Mouse (Mus musculus) common myeloid progenitor, adult 5-6 weeks (primary cell): ENCODE results near the gene Cby3. TPM values are rescaled to one million over a fixed set of nuclear protein-coding genes. Genes with fewer than 3 reads are reported as not detected.
"Not testable (repeated sequence)": the region's sequence is repeated elsewhere in the genome, so short reads cannot be mapped to it uniquely, and the experiment has no call there.

Experiments
- ATAC-seq: replicated peaks from 2 replicates; pipeline ENCODE4 v1.8.0; 2016; ENCODE audit warnings: low read depth, mild to moderate bottlenecking, moderate TSS enrichment, inconsistent platforms; ENCODE audit not compliant: poor library complexity, severe bottlenecking
- total RNA-seq: library from RNA; stranded (forward); fragments of 200-1000, 187-1606 nt; gene quantifications from 2 replicates; pipeline ENCODE4 v1.2.3, GENCODE M21; 2017

Cby3 gene
- total RNA-seq, 1 experiment from 2014 or later: not detected

DNA sequence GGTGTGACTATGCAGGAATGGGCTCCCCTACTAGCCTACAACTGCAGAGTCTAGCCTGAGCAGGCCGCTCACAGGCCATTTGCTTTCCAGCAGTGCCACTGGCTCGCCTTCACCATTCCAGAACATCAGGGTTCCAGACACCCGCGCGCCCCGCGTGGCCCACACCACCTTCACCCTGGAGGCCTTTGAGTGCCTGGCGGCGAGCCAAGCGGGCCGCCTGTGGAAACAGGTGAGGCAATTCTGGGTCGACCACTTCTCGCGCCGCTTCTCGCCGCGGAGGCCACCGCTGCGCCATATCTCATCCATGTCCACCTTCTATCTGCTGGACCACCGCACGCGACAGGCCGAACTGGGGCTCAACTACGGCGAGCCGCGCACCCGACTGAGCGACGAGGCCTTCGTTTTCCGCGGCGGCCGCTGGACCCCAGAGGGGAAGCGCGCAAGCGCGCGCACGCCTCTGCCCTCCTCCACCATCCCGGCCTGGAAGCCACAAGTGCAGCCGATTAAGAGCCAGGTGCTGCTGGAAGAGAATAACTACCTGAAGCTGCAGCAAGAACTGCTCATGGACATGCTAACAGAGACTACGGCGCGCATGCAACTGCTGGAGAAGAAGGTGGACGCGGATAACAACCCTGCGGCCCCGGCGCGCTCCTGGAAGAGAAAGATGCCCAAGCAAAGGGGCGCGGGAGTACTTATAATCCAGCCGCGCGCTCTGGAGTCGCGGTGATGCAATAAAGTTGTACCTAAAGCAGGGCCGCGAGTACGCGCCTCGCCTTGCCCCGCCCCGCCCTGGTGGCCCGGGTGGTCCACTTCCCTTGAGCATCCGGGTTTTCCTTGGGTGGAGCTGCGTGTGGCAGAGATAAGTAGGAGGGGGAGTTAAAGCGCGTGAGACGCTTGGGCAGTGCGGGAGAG lies 4.9 kb downstream of the Cby3 start:
- peak; percentile 84 for ATAC-seq

DNA sequence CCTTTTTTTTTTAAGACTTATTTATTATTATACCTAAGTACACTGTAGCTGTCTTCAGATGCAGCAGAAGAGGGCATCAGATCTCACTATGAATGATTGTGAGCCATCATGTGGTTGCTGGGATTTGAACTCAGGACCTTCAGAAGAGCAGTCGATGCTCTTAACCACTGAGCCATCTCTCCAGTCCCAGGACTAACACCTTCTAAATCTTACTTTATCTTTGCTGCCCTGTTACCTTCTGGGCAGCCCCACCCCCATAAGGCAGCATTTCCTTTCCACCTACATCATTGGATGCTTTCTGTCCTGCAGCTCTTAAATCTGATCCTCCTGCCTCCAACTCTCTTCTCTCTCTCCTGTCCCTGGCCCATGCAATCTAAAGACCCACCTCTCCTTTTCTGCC lies 7.0 kb downstream of the Cby3 start:
- ATAC-seq: not testable (repeated sequence)

DNA sequence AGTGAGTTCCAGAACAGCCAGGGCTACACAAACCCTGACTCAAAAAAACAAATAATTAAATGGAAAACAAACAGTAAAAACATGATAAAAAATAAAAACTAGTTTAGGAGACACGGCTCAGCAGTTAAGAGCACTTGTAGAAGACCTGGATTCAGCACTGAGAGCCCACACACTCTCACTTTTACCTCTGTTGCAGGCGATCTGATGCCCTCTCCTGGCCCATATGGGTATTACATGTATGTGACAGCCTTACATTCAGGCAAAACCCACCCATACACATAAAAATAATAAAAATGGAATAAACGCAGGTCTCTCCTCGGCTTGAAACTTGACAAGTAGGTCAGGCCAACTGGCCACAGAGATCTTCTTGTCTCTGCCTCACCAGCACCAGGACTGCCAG lies 10.3 kb downstream of the Cby3 start:
- ATAC-seq: peak; percentile 76

GRCm38 (mm10) chr11:50365322-50365721 lies 11.1 kb downstream of the Cby3 start:
- ATAC-seq: no peak

DNA sequence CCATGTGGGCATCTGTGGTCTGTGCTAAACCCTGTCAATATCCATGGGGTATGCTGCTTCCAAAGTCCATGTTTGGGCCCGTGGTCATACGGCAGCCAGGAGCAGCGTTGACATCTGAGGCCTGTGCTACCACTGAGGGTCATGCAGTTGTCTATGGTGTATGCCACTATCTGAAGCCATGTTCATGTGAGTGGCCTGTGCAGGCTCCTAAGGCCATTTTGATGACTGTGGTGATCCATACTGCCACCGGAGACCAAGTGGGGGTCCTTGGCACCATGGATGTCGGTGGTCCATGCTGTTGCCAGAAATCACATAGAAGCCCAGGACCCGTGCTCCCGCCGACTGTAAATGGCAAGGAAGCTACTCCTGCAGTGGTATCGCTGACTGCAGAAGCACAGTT lies 13.3 kb downstream of the Cby3 start:
- no peak for ATAC-seq

DNA sequence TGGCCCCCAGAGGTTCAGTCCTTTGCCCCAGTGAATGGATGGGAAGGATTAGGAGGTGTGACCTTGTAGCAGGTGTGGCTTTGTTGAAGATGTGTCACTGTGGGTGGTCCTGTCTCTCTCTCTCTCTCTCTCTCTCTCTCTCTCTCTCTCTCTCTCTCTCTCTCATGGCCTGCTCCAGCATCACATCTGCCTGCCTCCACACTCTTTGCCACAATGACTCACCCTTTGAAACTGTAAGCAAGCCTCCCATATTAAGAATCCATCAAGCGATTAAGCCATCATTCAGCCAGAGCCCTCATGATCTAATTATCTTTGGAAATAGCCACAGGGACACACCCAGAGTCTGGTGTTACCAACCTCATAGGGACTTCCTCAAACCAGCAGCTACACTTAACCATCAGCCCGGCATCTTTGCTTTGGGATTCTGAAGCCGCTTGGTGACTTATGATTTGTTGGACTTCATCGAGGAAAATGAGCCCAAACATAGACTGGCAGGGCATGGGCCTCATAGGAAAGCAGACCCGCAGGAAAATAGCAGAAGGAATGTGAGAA lies 15.2 kb downstream of the Cby3 start:
- peak; percentile 68 for ATAC-seq

GRCm38 (mm10) chr11:50370969-50371368 lies 16.7 kb downstream of the Cby3 start:
- ATAC-seq: no peak

DNA sequence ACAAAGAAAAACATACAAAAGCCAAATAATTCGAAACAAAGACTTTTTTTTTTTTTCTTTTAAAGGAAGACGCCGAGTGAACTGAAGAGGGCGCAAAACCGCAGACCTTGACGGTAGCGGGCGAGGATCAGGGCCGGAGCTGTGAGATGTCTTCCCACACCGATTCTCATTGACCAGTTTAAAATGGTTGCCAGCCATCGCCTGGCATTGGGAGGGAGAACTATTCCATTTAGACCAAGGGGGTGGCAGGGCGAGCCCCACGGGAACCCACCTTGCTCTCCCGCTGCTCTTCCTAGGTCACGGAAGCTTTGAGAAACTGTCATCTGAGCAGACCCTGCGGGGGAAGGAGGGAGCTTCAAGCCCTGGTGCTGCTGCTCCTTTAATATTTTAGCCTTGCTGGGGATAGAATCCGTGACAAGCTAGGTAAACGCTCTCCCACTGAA lies 17.2 kb downstream of the Cby3 start:
- peak; percentile 76 for ATAC-seq

DNA sequence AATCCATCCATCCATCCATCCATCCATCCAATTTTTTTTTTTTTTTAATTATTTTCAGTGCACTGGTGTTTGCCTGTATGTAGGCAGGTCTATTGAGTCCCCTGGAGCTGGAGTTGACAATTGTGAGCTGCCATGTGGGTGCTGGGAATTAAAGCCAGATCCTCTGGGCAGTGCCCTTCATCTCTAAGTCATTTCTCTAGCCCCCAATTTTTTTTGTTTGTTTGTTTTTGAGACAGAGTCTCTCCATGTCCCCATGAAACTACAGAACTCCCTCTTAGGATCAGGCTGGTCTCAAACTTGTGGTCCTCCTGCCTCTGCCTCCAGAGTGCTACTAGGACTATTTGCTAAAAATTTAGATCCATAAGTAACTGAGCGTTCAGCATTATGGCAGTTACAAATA lies 17.6 kb downstream of the Cby3 start:
- no peak for ATAC-seq

DNA sequence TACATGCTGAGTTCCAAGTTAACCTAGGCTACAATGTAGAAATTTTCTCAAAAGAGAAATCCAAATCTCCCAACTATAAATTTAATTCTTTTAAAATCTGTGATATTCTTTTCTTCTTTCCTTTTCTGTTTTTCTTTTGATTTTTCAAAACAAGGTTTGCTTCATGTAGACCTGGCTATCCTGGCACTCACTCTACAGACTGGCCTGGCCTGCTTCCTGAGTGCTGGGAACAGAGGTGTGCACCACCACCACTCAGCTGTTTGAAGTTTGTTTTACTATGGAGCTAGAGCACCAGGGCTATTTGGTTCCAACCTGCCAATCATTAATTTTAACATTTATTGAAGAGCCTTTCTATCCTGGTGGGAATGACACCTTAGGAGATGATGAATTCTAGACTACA lies 18.8 kb downstream of the Cby3 start:
- ATAC-seq: no peak

- ATAC-seq: no peak
Observed at GRCm38 (mm10) chr11:50373621-50374020, 19.4 kb downstream of the Cby3 start.

GRCm38 (mm10) chr11:50374286-50375015 lies 20.2 kb downstream of the Cby3 start:
- no peak for ATAC-seq

DNA sequence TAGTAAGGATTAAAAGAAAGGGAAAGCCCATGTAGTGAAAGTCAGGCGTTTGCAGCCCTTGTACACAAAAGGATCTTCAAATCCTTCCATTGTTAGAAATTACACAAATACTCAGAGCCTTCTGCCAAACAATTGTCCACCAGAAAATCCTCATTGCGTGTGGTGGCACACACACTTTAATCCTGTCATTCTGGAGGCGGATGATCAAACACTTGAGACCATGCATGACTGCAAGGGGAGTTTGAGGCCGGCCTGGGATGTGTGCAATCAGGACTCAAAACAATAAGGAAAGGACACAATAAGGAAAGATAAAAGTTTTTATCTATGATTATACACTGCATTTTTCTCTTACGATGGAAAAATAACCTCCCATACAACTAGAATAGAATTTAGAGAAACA lies 21.2 kb downstream of the Cby3 start:
- no peak for ATAC-seq

GRCm38 (mm10) chr11:50376156-50376790 lies 22.0 kb downstream of the Cby3 start:
- ATAC-seq: no peak

DNA sequence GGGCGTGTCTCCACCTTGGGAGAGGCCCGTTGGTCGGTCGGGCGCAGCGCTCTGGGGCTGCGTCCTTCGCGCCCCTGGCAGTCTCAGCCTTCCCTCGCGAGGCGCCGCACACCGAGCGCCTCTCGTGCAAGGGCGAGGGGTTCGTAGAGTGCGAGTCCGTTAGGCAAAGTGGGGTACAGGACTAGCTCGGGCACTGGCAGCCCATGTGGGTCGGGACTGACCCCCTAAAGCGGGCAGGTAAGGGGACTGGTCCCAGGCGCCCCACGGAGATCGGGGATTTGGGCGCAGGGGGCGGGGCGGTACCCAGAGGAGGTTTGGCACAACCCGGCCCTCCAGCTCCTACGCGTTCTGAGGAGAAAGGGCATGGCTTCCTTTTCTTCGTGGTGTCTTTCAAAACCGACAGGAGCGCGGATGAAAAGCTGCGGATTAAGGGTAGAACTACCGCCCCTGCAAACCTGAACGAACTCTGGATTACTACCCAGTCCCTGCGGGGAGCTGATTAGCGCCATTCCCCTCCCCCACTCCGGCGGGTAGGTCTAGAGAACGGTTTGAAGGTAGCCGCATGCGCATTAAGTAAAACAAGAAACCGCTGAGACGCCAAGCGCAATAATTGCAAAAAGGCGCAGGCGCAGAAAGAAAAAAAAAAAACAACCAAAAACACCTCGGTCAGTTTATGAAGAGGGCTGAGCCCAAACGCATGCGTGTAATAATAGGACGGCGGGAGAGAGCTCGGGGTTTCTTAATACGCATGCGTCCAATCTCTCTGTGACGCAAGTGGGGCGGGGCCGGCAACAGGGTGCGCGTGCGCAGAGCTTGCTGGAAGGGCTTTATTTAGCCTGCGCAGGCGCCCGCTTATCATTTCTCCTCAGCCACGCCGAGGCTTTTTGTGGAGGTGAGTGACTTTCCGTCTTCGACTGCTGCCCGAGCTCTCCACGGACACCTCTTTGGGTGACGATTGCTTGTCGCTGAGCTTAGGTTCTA lies 22.9 kb downstream of the Cby3 start, which contains the start of gene Hnrnph1:
Gene Hnrnph1 (plus strand): TSS at position 80 of the 981 bp plus-strand sequence.
- peak; percentile 77 for ATAC-seq

- ATAC-seq: peak; percentile 26; the same call in 1 of the 2 replicates
Observed at GRCm38 (mm10) chr11:50377892-50378684, 23.8 kb downstream of the Cby3 start.

- ATAC-seq: no peak
Observed at GRCm38 (mm10) chr11:50379023-50379752, 24.9 kb downstream of the Cby3 start.

DNA sequence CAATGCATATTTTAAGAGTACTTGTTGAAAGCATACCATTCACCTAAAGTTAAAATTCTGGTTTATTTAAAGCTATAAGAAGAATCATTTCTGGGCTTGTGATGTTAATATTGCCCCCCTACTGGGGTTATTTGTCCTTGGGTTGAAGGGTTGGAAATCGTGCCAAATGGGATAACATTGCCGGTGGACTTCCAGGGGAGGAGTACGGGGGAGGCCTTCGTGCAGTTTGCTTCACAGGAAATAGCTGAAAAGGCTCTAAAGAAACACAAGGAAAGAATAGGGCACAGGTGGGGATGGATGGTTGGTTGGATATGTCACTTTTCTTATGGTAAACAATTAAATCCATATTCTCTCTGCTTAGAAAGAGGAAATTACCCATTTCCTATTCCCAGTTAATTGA lies 27.0 kb downstream of the Cby3 start:
- ATAC-seq: no peak
